Mouse (Mus musculus) forebrain, embryonic 12.5 days (tissue): ENCODE measurements at regions not wholly inside any gene's neighbourhood (a gene's known extent, or its start where the extent isn't known, plus 50 kb on each side); places are given as distances from the start of the nearest gene placed in this dataset.

ENCODE experiments used
- ATAC-seq: fragments of 200-750 bp; cut with Nextera tagmentation; 2 replicates; pipeline ENCODE4 v1.8.0; 2017; ENCODE audit warnings: moderate TSS enrichment; ENCODE audit not compliant: low FRiP score
- H3K27ac ChIP-seq: fragments of 300-500 bp; sonication (generic); 2 replicates; pipeline ENCODE4 v1.5.1; 2016; ENCODE audit warnings: mild to moderate bottlenecking
- H3K27me3 ChIP-seq: fragments of 300-500 bp; sonication (generic); 2 replicates; pipeline ENCODE4 v1.6.1; 2016; ENCODE audit warnings: mild to moderate bottlenecking
- H3K36me3 ChIP-seq: fragments of 300-500 bp; sonication (generic); replicated peaks from 2 replicates; pipeline ENCODE4 v1.6.1; 2016; ENCODE audit warnings: mild to moderate bottlenecking
- H3K4me1 ChIP-seq: fragments of 300-500 bp; sonication (generic); 2 replicates; pipeline ENCODE4 v1.6.1; 2016
- H3K4me2 ChIP-seq: fragments of 300-500 bp; sonication (generic); 2 replicates; pipeline ENCODE4 v1.6.1; 2016; ENCODE audit warnings: mild to moderate bottlenecking, moderate library complexity
- H3K4me3 ChIP-seq: fragments of 300-500 bp; sonication (generic); replicated peaks from 2 replicates; pipeline ENCODE4 v1.5.1; 2016; ENCODE audit warnings: mild to moderate bottlenecking
- H3K9ac ChIP-seq: fragments of 300-500 bp; sonication (generic); 2 replicates; pipeline ENCODE4 v1.6.1; 2016; ENCODE audit warnings: mild to moderate bottlenecking
- H3K9me3 ChIP-seq: fragments of 300-500 bp; sonication (generic); 2 replicates; pipeline ENCODE4 v1.6.1; 2016
- WGBS: fragments of 180-500 bp; shearing (Covaris S2); methylation state at CpG from one replicate; pipeline ENCODE4 v1.1.7; 2016; 5-methylcytosine and 5-hydroxymethylcytosine counted together

DNA sequence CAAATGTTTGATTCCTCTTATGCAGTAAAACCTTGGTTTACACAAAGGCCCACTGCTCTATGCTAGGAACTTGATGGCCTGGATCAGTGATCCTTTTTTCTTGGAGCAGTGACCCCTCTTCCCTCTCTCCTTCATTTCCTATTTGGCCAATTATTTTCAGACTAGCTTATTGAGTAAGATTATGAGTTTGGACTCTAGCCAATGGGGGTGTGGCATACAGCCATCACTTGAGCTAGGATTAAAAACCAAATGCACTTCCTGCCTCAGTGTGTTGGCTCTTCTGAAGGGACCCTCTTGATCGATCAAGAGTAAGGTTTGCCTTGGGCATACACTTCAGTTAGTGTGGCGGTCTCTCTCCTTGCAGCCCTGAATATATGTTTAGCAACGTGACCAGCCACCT, 1172.6 kb upstream of the Gulo start:
- peaks cover 5% of the 10 kb centered on the region; the same call in 1 of the 2 replicates for H3K27me3 ChIP-seq

DNA sequence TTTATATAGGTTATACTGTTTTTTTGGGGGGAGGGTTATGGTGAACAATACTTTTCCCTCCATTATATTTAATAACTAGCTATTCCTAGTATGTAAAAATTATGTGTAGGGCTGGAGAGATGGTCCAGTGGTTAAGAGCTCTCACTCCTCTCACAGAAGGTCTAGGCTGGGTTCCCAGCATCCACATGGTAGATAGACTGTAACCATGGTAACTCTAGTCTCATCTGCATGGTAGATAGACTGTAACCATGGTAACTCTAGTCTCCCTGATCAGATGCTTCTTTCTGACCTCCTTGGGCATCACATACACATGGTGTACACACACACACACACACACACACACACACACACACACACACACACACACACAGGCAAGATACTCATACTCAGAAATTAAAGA, 1170.5 kb upstream of the Gulo start:
- Histone ChIP-seq H3K9me3 (no peaks in the 10 kb centered on the region), H3K4me3 (no peak overlapping the region), H3K9ac (no peak overlapping the region), H3K4me1 (peaks cover 20% of the 10 kb centered on the region), H3K4me2 (no peak overlapping the region), H3K27me3 (peaks cover 5% of the 10 kb centered on the region; the same call in 1 of the 2 replicates), H3K36me3 (no peaks in the 10 kb centered on the region), H3K27ac (no peak overlapping the region)
- peak; percentile 49; the same call in 1 of the 2 replicates for ATAC-seq

More for the DNA sequence above, 1172.6 kb upstream of the Gulo start:
- Histone ChIP-seq H3K4me2 (no peak overlapping the region), H3K36me3 (no peaks in the 10 kb centered on the region), H3K27ac (no peak overlapping the region), H3K9ac (no peak overlapping the region), H3K4me1 (peaks cover 20% of the 10 kb centered on the region), H3K9me3 (no peaks in the 10 kb centered on the region), H3K4me3 (no peak overlapping the region)
- 66% methylated on average over 3 of the region's 3 CpGs for WGBS
- no peak for ATAC-seq

DNA sequence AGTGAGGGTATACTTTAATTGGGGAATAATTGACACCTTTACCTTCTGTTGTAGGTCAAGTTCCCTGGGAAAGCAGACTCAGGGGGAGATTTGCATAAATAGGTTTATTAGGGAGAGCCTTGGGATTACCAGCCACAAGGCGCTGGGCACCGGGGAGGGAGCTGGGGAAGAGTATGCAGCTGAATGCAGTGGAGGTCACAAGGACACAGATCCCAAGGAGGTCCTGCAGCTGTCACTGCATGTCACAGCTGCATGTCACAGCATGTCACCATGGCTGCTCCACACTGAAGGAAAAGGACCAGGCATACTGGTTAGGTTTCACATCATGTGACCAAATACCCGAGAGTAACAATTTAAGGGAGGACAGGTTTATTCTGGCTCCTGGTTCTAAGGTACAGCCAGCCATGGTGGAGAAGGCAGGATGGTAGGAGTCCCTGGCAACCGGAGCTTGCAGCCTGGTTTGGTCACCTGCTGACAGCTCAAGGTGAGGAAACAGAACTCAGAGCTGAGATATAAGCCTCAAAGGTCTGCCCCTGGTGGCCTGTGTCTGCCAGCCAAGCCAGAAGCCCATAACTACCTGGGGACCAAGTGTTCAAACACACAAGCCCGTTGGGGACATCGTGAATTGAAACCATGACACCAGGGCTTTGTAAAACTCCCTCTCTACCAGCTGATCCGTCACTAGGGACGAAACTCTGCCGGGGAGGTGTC, 1169.5 kb upstream of the Gulo start:
- ATAC-seq, result no peak
- no peak overlapping the region for H3K4me2 ChIP-seq

DNA sequence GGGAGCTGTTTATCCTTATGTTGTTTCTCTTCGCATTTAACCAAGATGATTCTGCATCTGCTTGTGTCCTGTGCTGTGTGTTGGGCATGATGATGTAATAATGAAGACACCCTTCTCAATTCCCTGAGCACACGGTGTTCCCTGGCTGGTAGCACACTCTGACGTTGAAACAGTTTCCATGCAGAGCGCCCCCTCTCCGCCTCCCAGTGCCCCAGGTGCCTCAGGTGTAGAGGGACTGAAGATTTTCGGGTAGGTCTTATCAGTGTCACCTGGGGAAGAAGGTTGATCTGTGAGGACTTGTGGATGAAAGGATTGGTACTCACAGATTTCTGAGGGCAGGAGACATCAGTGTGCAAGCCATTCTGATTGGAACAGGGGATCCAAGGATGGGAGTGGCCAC, 1167.7 kb upstream of the Gulo start:
- no peaks in the 10 kb centered on the region for H3K27me3 ChIP-seq
- no peak overlapping the region for H3K4me2 ChIP-seq
- ATAC-seq, result no peak
- 75% methylated on average over 6 of the region's 6 CpGs for WGBS
- H3K9me3 ChIP-seq, result no peaks in the 10 kb centered on the region
- no peaks in the 10 kb centered on the region for H3K36me3 ChIP-seq
- peaks cover 20% of the 10 kb centered on the region for H3K4me1 ChIP-seq
- H3K4me3 ChIP-seq, result no peak overlapping the region
- H3K9ac ChIP-seq, result no peak overlapping the region
- H3K27ac ChIP-seq, result no peak overlapping the region

More for the DNA sequence above, 1169.5 kb upstream of the Gulo start:
- Histone ChIP-seq H3K9ac (no peak overlapping the region), H3K27me3 (peaks cover 5% of the 10 kb centered on the region; the same call in 1 of the 2 replicates), H3K9me3 (no peaks in the 10 kb centered on the region), H3K4me3 (no peak overlapping the region), H3K36me3 (no peaks in the 10 kb centered on the region), H3K4me1 (peaks cover 20% of the 10 kb centered on the region), H3K27ac (no peak overlapping the region)
- 60% methylated on average over 9 of the region's 9 CpGs for WGBS

DNA sequence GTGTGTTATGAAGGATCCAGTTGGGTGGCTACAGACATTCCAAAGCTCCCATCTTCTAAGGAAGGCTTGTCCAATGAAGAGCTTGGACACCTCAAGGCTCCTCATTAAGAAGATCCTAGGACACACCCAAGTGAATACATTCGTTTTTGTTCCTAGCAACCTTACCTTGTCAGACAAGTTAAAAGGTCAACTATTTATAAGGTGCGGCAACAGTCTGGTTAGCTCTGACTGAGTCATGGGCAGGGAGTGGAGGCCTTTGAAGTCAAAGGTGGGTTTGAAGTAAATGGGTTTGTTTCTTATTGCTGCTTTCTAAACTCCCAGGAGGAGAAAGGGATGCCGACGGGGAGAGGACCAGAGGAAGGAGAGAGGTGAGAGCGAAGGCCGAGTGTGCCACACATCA, 1167.1 kb upstream of the Gulo start:
- Histone ChIP-seq H3K4me3 (no peak overlapping the region), H3K4me1 (peaks cover 20% of the 10 kb centered on the region), H3K4me2 (no peak overlapping the region), H3K27me3 (no peaks in the 10 kb centered on the region), H3K36me3 (no peaks in the 10 kb centered on the region), H3K9me3 (no peaks in the 10 kb centered on the region), H3K27ac (no peak overlapping the region), H3K9ac (no peak overlapping the region)
- 81% methylated on average over 6 of the region's 6 CpGs for WGBS
- ATAC-seq, result no peak

DNA sequence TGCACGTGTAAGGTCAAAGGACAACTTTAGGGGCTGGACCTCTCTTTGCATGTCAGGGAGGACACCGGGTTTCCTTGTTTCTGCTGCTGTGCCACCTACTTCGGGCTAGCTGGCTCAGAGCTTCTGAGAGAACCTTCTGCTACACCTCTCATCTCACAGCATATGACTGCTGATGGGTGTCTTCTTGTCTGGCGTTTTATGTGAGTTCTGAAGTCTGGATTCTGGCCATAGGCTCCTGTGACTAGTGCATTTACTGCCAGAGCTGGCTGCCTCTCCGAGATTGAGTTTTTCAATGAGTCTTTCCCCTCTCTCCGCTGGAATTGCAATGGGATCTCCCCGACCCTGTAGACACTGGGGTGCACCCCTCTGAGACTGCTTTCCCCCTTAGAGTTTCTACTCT, 1165.9 kb upstream of the Gulo start:
- Histone ChIP-seq H3K27me3 (no peaks in the 10 kb centered on the region), H3K4me2 (no peak overlapping the region), H3K4me1 (peaks cover 20% of the 10 kb centered on the region), H3K27ac (no peak overlapping the region), H3K9me3 (no peaks in the 10 kb centered on the region), H3K36me3 (no peaks in the 10 kb centered on the region), H3K9ac (no peak overlapping the region), H3K4me3 (no peak overlapping the region)
- WGBS, result 82% methylated on average over 7 of the region's 7 CpGs
- ATAC-seq, result no peak

DNA sequence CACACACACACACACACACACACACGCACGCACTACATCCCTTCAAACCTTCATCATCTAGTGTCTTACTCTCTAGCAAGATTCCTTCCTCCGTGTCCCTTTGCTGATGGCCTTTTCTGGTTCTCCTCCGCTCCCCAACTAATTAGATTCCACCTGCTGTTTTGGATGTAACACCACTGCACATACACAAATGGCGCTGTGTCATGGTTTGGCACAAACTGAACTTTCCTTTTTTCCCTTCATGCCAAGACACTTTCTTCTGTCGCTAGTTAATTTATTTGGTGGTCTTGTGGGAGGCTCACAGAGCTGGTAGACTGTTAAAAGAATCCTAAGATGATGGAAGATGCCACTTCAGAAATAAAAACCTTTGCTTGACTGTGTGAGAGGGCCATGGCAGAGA, 1161.8 kb upstream of the Gulo start:
- H3K27me3 ChIP-seq, result no peaks in the 10 kb centered on the region
- ATAC-seq, result no peak

DNA sequence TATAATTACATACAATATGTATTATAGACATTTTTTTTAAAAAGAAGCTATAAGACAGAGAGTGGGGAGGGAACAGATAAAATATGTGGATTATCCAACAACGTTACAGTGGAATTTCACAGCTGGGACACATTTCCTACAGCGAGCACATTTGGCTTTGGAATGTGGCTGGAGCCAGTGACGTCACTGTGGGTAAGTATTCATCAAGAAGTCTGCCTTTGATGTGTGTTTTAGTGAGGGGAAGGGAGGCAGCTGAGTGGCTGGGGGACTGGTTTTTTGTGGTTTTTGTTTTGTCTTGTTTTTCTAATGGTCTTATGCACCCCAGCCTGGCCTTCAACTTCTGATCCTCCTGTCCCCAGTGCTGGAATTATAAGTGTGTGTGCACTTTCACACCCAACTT, 1161.2 kb upstream of the Gulo start:
- Histone ChIP-seq H3K4me3 (no peak overlapping the region), H3K9me3 (no peaks in the 10 kb centered on the region), H3K36me3 (no peaks in the 10 kb centered on the region), H3K4me1 (no peaks in the 10 kb centered on the region), H3K27me3 (no peaks in the 10 kb centered on the region), H3K4me2 (no peak overlapping the region), H3K27ac (no peak overlapping the region), H3K9ac (no peak overlapping the region)
- WGBS, result 58% methylated on average over 3 of the region's 3 CpGs
- ATAC-seq, result no peak

More for the DNA sequence above, 1161.8 kb upstream of the Gulo start:
- Histone ChIP-seq H3K27ac (no peak overlapping the region), H3K4me1 (no peaks in the 10 kb centered on the region), H3K4me2 (no peak overlapping the region), H3K9ac (no peak overlapping the region), H3K4me3 (no peak overlapping the region), H3K36me3 (no peaks in the 10 kb centered on the region), H3K9me3 (no peaks in the 10 kb centered on the region)
- WGBS, result 82% methylated on average over 6 of the region's 6 CpGs

DNA sequence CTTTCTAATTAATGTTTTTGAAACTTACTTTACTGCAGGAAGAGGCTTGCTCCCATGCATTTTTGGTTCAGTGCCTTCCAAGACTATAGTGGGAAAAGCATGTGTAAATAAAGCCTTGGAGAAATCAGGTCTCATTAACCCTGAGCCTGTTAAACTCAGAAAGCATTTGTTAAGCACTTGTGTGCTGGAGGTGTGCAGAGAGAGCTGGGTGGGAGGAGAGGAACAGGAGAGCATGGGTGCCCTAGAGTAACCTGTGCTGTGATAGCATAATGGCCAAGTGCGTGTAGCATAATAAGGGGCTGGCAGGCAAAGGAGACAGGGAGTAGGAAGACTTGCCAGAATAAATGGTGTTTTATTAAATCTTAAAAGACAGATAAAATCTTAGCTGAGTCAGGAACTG, 1160.2 kb upstream of the Gulo start:
- Histone ChIP-seq H3K4me3 (no peak overlapping the region), H3K9ac (no peak overlapping the region), H3K27ac (no peak overlapping the region), H3K9me3 (no peaks in the 10 kb centered on the region), H3K4me1 (no peaks in the 10 kb centered on the region), H3K4me2 (no peak overlapping the region), H3K27me3 (no peaks in the 10 kb centered on the region), H3K36me3 (no peaks in the 10 kb centered on the region)
- WGBS, result 81% methylated on average over 1 of the region's 1 CpGs
- ATAC-seq, result no peak

DNA sequence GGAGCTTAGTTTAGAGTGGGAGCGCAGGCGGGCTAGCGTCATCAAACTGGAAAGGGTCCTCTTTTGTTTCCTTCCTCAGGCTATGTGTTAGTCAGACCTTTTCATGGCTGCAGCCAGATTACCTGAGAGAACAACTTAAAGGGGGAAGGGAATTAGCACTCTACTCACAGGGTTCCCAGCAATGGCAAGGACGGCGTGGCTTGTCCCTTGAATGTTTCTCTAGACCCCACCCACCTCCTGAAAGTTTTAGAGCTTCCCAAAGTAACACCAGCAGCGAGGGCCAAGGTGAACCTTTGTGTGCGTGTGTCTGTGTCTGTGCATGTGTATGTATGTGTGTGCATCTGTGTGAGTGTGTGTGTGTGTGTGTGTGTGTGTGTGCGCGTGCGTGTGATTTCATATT, 1151.0 kb upstream of the Gulo start:
- 90% methylated on average over 10 of the region's 10 CpGs for WGBS
- Histone ChIP-seq H3K9me3 (no peaks in the 10 kb centered on the region), H3K27ac (no peak overlapping the region), H3K4me2 (no peak overlapping the region), H3K9ac (no peak overlapping the region), H3K4me1 (0 out of 2 replicates have a peak, but pooled peaks cover 6% of the 10 kb centered on the region), H3K4me3 (no peak overlapping the region), H3K36me3 (no peaks in the 10 kb centered on the region), H3K27me3 (no peaks in the 10 kb centered on the region)
- no peak for ATAC-seq

DNA sequence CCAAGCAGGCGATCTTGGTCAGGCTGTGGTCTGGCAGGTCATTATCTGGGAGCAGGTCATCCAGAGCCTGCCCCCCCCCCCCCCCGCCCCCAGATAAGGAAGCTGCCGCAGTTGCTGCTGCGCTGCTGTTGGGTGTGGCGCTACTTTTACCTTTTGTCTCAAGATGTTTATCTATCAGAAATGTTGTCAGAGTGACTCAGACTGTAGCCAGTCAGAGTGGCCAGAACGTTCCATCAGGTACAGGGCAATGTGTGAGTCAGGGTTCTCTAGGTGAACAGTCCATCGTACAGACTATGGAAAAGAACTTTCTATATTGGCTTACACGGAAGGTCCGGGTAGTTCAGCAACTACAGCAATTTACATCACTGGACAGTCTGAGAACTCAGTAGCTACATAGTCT, 1149.9 kb upstream of the Gulo start:
- H3K27me3 ChIP-seq, result no peaks in the 10 kb centered on the region
- H3K36me3 ChIP-seq, result no peaks in the 10 kb centered on the region
- H3K9me3 ChIP-seq, result no peaks in the 10 kb centered on the region
- no peak overlapping the region for H3K4me3 ChIP-seq
- no peak overlapping the region for H3K4me2 ChIP-seq
- ATAC-seq, result no peak
- 0 out of 2 replicates have a peak, but pooled peaks cover 6% of the 10 kb centered on the region for H3K4me1 ChIP-seq
- no peak overlapping the region for H3K9ac ChIP-seq
- H3K27ac ChIP-seq, result no peak overlapping the region
- 89% methylated on average over 9 of the region's 9 CpGs for WGBS

DNA sequence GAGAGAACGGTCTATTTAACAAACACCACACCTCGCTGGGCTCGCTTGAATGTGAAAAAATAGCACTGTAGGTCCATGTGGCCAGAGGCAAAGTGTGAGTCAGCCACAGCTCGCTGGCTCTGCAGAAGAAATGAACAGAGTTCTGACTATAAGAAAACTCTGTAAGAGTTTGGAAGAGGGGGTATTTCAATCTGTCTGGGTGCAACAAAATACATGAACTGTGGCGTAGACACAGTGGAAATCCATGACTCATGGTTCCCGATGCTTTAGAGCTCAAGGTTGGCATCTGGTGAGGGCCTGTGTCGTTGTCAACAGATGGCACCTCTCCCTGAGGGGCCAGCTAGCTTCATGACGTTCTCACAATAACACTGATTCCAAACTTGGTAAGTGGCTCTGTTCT, 1147.4 kb upstream of the Gulo start:
- H3K4me3 ChIP-seq, result no peak overlapping the region
- no peak overlapping the region for H3K27ac ChIP-seq
- ATAC-seq, result no peak
- WGBS, result 79% methylated on average over 8 of the region's 8 CpGs
- no peak overlapping the region for H3K4me2 ChIP-seq
- 0 out of 2 replicates have a peak, but pooled peaks cover 6% of the 10 kb centered on the region for H3K4me1 ChIP-seq
- no peaks in the 10 kb centered on the region for H3K36me3 ChIP-seq
- H3K9me3 ChIP-seq, result no peaks in the 10 kb centered on the region
- H3K27me3 ChIP-seq, result no peaks in the 10 kb centered on the region
- no peak overlapping the region for H3K9ac ChIP-seq

DNA sequence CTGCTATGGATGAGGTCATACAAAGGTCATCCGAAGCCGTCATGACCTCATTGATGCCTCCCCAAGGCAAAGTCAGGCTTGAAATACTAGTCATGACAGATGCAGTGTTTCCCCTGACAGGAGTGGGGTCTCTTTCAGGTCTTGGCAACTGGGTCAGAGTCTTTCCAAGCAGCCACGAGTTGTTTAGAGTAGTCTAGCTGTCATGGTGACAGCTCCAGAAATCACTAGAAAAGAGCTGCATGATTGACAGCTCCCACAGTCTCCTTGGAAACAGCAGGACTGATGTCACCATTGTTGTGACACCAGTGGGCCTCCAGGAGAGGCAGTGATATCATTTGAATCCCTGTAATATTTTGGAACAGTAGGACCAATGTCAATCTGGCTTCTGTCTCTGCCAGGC, 1144.6 kb upstream of the Gulo start:
- no peak for ATAC-seq
- no peak overlapping the region for H3K4me2 ChIP-seq
- H3K4me3 ChIP-seq, result no peak overlapping the region
- no peaks in the 10 kb centered on the region for H3K36me3 ChIP-seq
- H3K27ac ChIP-seq, result no peak overlapping the region
- peaks cover 6% of the 10 kb centered on the region; the same call in 1 of the 2 replicates for H3K4me1 ChIP-seq
- no peak overlapping the region for H3K9ac ChIP-seq
- WGBS, result 69% methylated on average over 3 of the region's 3 CpGs
- no peaks in the 10 kb centered on the region for H3K9me3 ChIP-seq
- no peaks in the 10 kb centered on the region for H3K27me3 ChIP-seq
